Comparison of ENCODE assay signal across 9 mouse cellular contexts in the genomic region with DNA sequence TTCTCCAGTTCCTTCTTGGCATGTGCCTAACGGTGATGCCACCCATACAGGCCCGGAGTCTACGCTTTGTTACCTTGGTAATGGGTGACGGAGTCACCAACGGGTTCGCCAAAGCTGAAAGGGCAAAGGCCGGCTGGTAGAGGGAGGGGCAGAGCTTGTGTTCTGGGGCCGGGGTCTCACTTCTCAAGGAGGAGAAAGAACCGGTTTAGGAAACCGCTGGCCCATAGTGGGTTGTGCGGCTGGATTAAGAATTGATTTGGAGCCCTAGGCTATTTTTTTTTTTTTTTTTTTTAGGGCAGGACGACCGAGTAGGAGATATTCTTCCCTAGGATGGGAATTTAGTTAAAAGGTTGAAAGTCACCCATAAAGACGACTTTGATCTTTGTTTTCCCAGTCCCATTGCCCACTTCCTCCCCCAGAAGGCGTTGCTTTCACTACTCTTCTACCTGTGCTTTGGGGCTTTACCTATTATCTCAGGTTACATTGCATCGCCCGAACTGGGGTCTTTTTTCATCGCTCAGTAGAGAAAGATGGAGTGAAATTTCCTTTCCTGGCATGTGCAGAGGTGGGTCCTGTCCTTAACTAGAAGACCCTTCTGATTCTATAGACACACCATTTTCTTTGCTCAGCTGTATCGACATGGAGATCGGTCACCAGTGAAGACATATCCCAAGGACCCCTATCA. TPM values are rescaled to one million over a fixed set of nuclear protein-coding genes. Genes with fewer than 3 reads are reported as not detected.
A peak's percentile ranks its signal among the peaks of the same experiment; 100 is the strongest.
DNase-seq lines count a peak whose midpoint lies in the region; ATAC-seq and TF ChIP-seq lines count a peak whose summit lies in the region.
"Had no signal": no experiment of that assay in that cellular context is flagged by ENCODE, and none has a peak within 500 bp of the region (broad histone marks: within the 10 kb centered on the region; RNA-seq: fewer than 3 reads in every experiment).

No protein-coding gene starts in this region.

- peak overlapping the region; percentile 81 for H3K4me3 ChIP-seq in gastrocnemius, adult 2 months
- H3K4me3 ChIP-seq in thymus, adult 2 months (ENCODE audit: control insufficient read depth, insufficient read depth, low read length) = peak overlapping the region; percentile 99
- H3K4me3 ChIP-seq in liver, embryonic 11.5 days (ENCODE audit: low read depth, low read length) = peak overlapping the region; percentile 68

- peak overlapping the region; percentile 83 for H3K4me2 ChIP-seq in liver, embryonic 11.5 days

- DNase-seq in gastrocnemius, adult 2 months = no peak
- DNase-seq in gastrocnemius, postnatal 10 days = no peak
- no peak for DNase-seq in thymus, adult 2 months
- no peak for DNase-seq in thymus, postnatal 0 days (ENCODE audit: low spot score)
- DNase-seq in liver, embryonic 11.5 days (ENCODE audit: low spot score) = no peak
- DNase-seq in cerebellum, postnatal 4 days (ENCODE audit: low spot score in 2 of 2) = no peak
- no peak for DNase-seq in spleen, postnatal 10 days (ENCODE audit: low spot score in 2 of 2)
- DNase-seq in yolk sac, embryonic 10.5 days (ENCODE audit: low spot score) = no peak

- no peaks in the 10 kb centered on the region for H3K9me3 ChIP-seq in liver, embryonic 11.5 days (ENCODE audit: control insufficient read depth, low read length)

- H3K4me1 ChIP-seq in thymus, adult 2 months (replicated peaks; ENCODE audit: control insufficient read depth, insufficient read depth, low read length) = peaks cover 5% of the 10 kb centered on the region
- 0 out of 2 replicates have a peak, but pooled peaks cover 3% of the 10 kb centered on the region for H3K4me1 ChIP-seq in liver, embryonic 11.5 days (replicated peaks; ENCODE audit: control insufficient read depth, insufficient read depth, low read length)

- peak overlapping the region; percentile 74 for H3K9ac ChIP-seq in liver, embryonic 11.5 days (ENCODE audit: low read depth, low read length)

- TF ChIP-seq CTCF in gastrocnemius, adult 2 months (IDR thresholded peaks at IDR 0.05) = no peak
- TF ChIP-seq CTCF in thymus, adult 2 months (IDR thresholded peaks at IDR 0.05; ENCODE audit: borderline replicate concordance, control insufficient read depth, extremely low read depth, insufficient read depth, low read length, poor library complexity) = no peak

- no peak for TF ChIP-seq POLR2A in thymus, adult 2 months (IDR thresholded peaks at IDR 0.05; ENCODE audit: control insufficient read depth, extremely low read depth, insufficient read depth, low read length, poor library complexity)

- 19% methylated on average over 20 of the region's 20 CpGs for WGBS in thymus, adult 2 months
- WGBS in liver, embryonic 11.5 days = 11% methylated on average over 20 of the region's 20 CpGs

- intact Hi-C loops in gastrocnemius, adult 2 months (cut with DNase I) = loop anchor here (2.0 kb wide), 1 partner anchor 34 kb away; the partner anchor contains the start of gene Ddb2

- ATAC-seq in liver, embryonic 11.5 days (replicated peaks; ENCODE audit: low FRiP score) = no peak

- H3K36me3 ChIP-seq in thymus, adult 2 months (ENCODE audit: control insufficient read depth, insufficient read depth, low read length) = peaks cover 11% of the 10 kb centered on the region; the same call in 1 of the 2 replicates
- peaks cover 10% of the 10 kb centered on the region for H3K36me3 ChIP-seq in liver, embryonic 11.5 days (ENCODE audit: control insufficient read depth, insufficient read depth, low read length)

- peak overlapping the region; percentile 94 for H3K27ac ChIP-seq in gastrocnemius, adult 2 months
- no peak overlapping the region for H3K27ac ChIP-seq in thymus, adult 2 months (ENCODE audit: control insufficient read depth, insufficient read depth, low read length)
- peak overlapping the region; percentile 78; the same call in 1 of the 2 replicates for H3K27ac ChIP-seq in liver, embryonic 11.5 days (ENCODE audit: low read depth, low read length)

- no peaks in the 10 kb centered on the region for H3K27me3 ChIP-seq in thymus, adult 2 months (ENCODE audit: control insufficient read depth, insufficient read depth, low read length)
- H3K27me3 ChIP-seq in liver, embryonic 11.5 days (replicated peaks; ENCODE audit: control insufficient read depth, insufficient read depth, low read length) = no peaks in the 10 kb centered on the region

RNA-seq across cellular contexts. Expression of gene Acp2, which starts 0.4 kb away (rescaled TPM):
- 10 to 100 TPM; 12.5 to 13.6 TPM for total RNA-seq in gastrocnemius, adult 2 months (2021)
- 10 to 100 TPM; 13.0 to 17.4 TPM for total RNA-seq in gastrocnemius, postnatal 10 days (2021)
- 31.1 TPM in 2 replicates for polyA plus RNA-seq in thymus, adult 2 months (2012; rRNA removed)
- 15.5 and 15.6 TPM in 2 replicates for polyA plus RNA-seq in thymus, postnatal 0 days (2015; fragmentation: Nextera tagmentation; extraction: Ambion mirVana)
- polyA plus RNA-seq in liver, embryonic 11.5 days (2014; fragmentation: Nextera tagmentation; extraction: Ambion mirVana) = 16.2 and 17.8 TPM in 2 replicates

RNA-seq across cellular contexts. Expression of gene Nr1h3, which starts 0.5 kb away (rescaled TPM):
- 10 to 100 TPM; 26.8 to 26.9 TPM for total RNA-seq in gastrocnemius, adult 2 months (2021)
- total RNA-seq in gastrocnemius, postnatal 10 days (2021) = 1 to 10 TPM; 3.7 to 4.0 TPM
- 35.2 and 38.8 TPM in 2 replicates for polyA plus RNA-seq in thymus, adult 2 months (2012; rRNA removed)
- 7.2 and 9.6 TPM in 2 replicates for polyA plus RNA-seq in thymus, postnatal 0 days (2015; fragmentation: Nextera tagmentation; extraction: Ambion mirVana)
- 12.2 and 14.6 TPM in 2 replicates for polyA plus RNA-seq in liver, embryonic 11.5 days (2014; fragmentation: Nextera tagmentation; extraction: Ambion mirVana)

RNA-seq across cellular contexts. Expression of gene Madd, which starts 19.5 kb away (rescaled TPM):
- 1 to 10 TPM; 2.9 to 4.0 TPM for total RNA-seq in gastrocnemius, adult 2 months (2021)
- total RNA-seq in gastrocnemius, postnatal 10 days (2021) = 1 to 10 TPM; 5.3 to 6.0 TPM
- 63.9 and 69.3 TPM in 2 replicates for polyA plus RNA-seq in thymus, adult 2 months (2012; rRNA removed)
- 15.9 and 27.0 TPM in 2 replicates for polyA plus RNA-seq in thymus, postnatal 0 days (2015; fragmentation: Nextera tagmentation; extraction: Ambion mirVana)
- polyA plus RNA-seq in liver, embryonic 11.5 days (2014; fragmentation: Nextera tagmentation; extraction: Ambion mirVana) = 13.7 and 14.0 TPM in 2 replicates

RNA-seq across cellular contexts. Expression of gene Ddb2, which starts 33.7 kb away (rescaled TPM):
- total RNA-seq in gastrocnemius, adult 2 months (2021) = 1 to 10 TPM; 2.6 to 2.8 TPM
- total RNA-seq in gastrocnemius, postnatal 10 days (2021) = 1 to 10 TPM; 4.2 to 7.6 TPM
- polyA plus RNA-seq in thymus, adult 2 months (2012; rRNA removed) = 51.2 and 65.7 TPM in 2 replicates
- 33.7 and 35.8 TPM in 2 replicates for polyA plus RNA-seq in thymus, postnatal 0 days (2015; fragmentation: Nextera tagmentation; extraction: Ambion mirVana)
- polyA plus RNA-seq in liver, embryonic 11.5 days (2014; fragmentation: Nextera tagmentation; extraction: Ambion mirVana) = 12.9 and 15.3 TPM in 2 replicates

RNA-seq across cellular contexts. Expression of gene Pacsin3, which starts 52.6 kb away (rescaled TPM):
- 100 to 1,000 TPM; 375 to 428 TPM for total RNA-seq in gastrocnemius, adult 2 months (2021)
- total RNA-seq in gastrocnemius, postnatal 10 days (2021) = 100 to 1,000 TPM; 288 to 337 TPM
- polyA plus RNA-seq in thymus, adult 2 months (2012; rRNA removed) = 5.6 and 14.9 TPM in 2 replicates
- 4.3 and 5.9 TPM in 2 replicates for polyA plus RNA-seq in thymus, postnatal 0 days (2015; fragmentation: Nextera tagmentation; extraction: Ambion mirVana)
- 15.6 and 16.1 TPM in 2 replicates for polyA plus RNA-seq in liver, embryonic 11.5 days (2014; fragmentation: Nextera tagmentation; extraction: Ambion mirVana)
- total RNA-seq: common myeloid progenitor, adult 5-6 weeks had no signal
